ENCODE assay signal across 8 mouse cellular contexts in genomic region chrX:71493279-71493656, GRCm38 (mm10). TPM values are rescaled to one million over a fixed set of nuclear protein-coding genes. Genes with fewer than 3 reads are reported as not detected.
DNase-seq lines count a peak whose midpoint lies in the region; ATAC-seq and TF ChIP-seq lines count a peak whose summit lies in the region.

No protein-coding gene starts in this region.

- no peak for TF ChIP-seq POLR2A in brain, embryonic 14.5 days (IDR thresholded peaks at IDR 0.05; ENCODE audit: borderline replicate concordance, extremely low read depth, insufficient read depth, insufficient read length, poor library complexity, severe bottlenecking)
- no peak for TF ChIP-seq POLR2A in olfactory bulb, adult 2 months (IDR thresholded peaks at IDR 0.05; ENCODE audit: insufficient read depth, low read depth, low read length)

- peak overlapping the region; percentile 91 for H3K27ac ChIP-seq in forebrain, embryonic 12.5 days
- H3K27ac ChIP-seq in lung, embryonic 14.5 days (ENCODE audit: low read depth): peak overlapping the region; percentile 80
- peak overlapping the region; percentile 76 for H3K27ac ChIP-seq in olfactory bulb, adult 2 months (ENCODE audit: insufficient read depth, low read depth, low read length)

- peaks cover 3% of the 10 kb centered on the region; the same call in 1 of the 2 replicates for H3K27me3 ChIP-seq in E14TG2a.4 (ENCODE audit: insufficient read depth, low read length)
- H3K27me3 ChIP-seq in forebrain, embryonic 12.5 days: peaks cover 4% of the 10 kb centered on the region; the same call in 1 of the 2 replicates
- H3K27me3 ChIP-seq in lung, embryonic 14.5 days (ENCODE audit: insufficient read depth, low read length): no peaks in the 10 kb centered on the region

- H3K36me3 ChIP-seq in E14TG2a.4 (ENCODE audit: insufficient read depth, low read length): no peaks in the 10 kb centered on the region
- H3K36me3 ChIP-seq in forebrain, embryonic 12.5 days (replicated peaks): no peaks in the 10 kb centered on the region
- no peaks in the 10 kb centered on the region for H3K36me3 ChIP-seq in lung, embryonic 14.5 days (ENCODE audit: insufficient read depth)

- H3K4me3 ChIP-seq in E14TG2a.4 (replicated peaks; ENCODE audit: low read length): peak overlapping the region; percentile 77
- peak overlapping the region; percentile 53 for H3K4me3 ChIP-seq in forebrain, embryonic 12.5 days (replicated peaks)
- peak overlapping the region; percentile 53 for H3K4me3 ChIP-seq in lung, embryonic 14.5 days (ENCODE audit: low read depth, low read length)
- H3K4me3 ChIP-seq in olfactory bulb, adult 2 months (ENCODE audit: insufficient read depth, low read depth, low read length): peak overlapping the region; percentile 93

- H3K4me2 ChIP-seq in forebrain, embryonic 12.5 days: peak overlapping the region; percentile 61
- H3K4me2 ChIP-seq in lung, embryonic 14.5 days: peak overlapping the region; percentile 71

- H3K4me1 ChIP-seq in E14TG2a.4 (replicated peaks; ENCODE audit: low read depth, low read length): peaks cover 11% of the 10 kb centered on the region; the same call in 1 of the 2 replicates
- peaks cover 11% of the 10 kb centered on the region; the same call in 1 of the 2 replicates for H3K4me1 ChIP-seq in forebrain, embryonic 12.5 days
- H3K4me1 ChIP-seq in lung, embryonic 14.5 days (ENCODE audit: insufficient read depth): no peaks in the 10 kb centered on the region
- 0 out of 2 replicates have a peak, but pooled peaks cover 3% of the 10 kb centered on the region for H3K4me1 ChIP-seq in olfactory bulb, adult 2 months (ENCODE audit: control insufficient read depth, insufficient read depth, low read length)

- WGBS in forebrain, embryonic 12.5 days: 17% methylated on average over 9 of the region's 9 CpGs
- WGBS in lung, embryonic 14.5 days: 15% methylated on average over 9 of the region's 9 CpGs
- WGBS in olfactory bulb, adult 2 months: 18% methylated on average over 9 of the region's 9 CpGs

- H3K9ac ChIP-seq in forebrain, embryonic 12.5 days: peak overlapping the region; percentile 66; the same call in 1 of the 2 replicates
- H3K9ac ChIP-seq in lung, embryonic 14.5 days: peak overlapping the region; percentile 62

- peak; percentile 78 for DNase-seq in brain, embryonic 14.5 days (ENCODE audit: low read depth)
- peak; percentile 51 for DNase-seq in heart, postnatal 4 days
- peak; percentile 9 to 28 for DNase-seq in layer of hippocampus, adult 8-10 months (ENCODE audit: low spot score in 2 of 2)
- peak; percentile 65 for DNase-seq in lung, embryonic 14.5 days
- DNase-seq in ovary, adult 18-20 months (ENCODE audit: low spot score): no peak

- ATAC-seq in forebrain, embryonic 12.5 days (ENCODE audit: low FRiP score): peak; percentile 37
- ATAC-seq in lung, embryonic 14.5 days (ENCODE audit: insufficient read depth): peak; percentile 39

- no peaks in the 10 kb centered on the region for H3K9me3 ChIP-seq in E14TG2a.4 (ENCODE audit: low read length)
- no peaks in the 10 kb centered on the region for H3K9me3 ChIP-seq in forebrain, embryonic 12.5 days
- H3K9me3 ChIP-seq in lung, embryonic 14.5 days (ENCODE audit: low read depth, low read length): no peaks in the 10 kb centered on the region

- no peak for TF ChIP-seq CTCF in E14TG2a.4 (conservative IDR thresholded peaks at IDR 0.05; ENCODE audit: low read length)
- peak; percentile 16; the same call in 1 of the 2 replicates for TF ChIP-seq CTCF in brain, embryonic 14.5 days (IDR thresholded peaks at IDR 0.05; ENCODE audit: borderline replicate concordance, extremely low read depth, insufficient read depth, insufficient read length)
- peak; percentile 39; the same call in 1 of the 2 replicates for TF ChIP-seq CTCF in lung, embryonic 14.5 days (IDR thresholded peaks at IDR 0.05; ENCODE audit: low read depth)
- no peak for TF ChIP-seq CTCF in olfactory bulb, adult 2 months (IDR thresholded peaks at IDR 0.05; ENCODE audit: insufficient read depth, low read depth, low read length)

RNA-seq across cellular contexts. Expression of gene Cd99l2, which starts 0.6 kb away (rescaled TPM):
- 55.4 and 75.3 TPM in 2 replicates for polyA plus RNA-seq in brain, embryonic 14.5 days (2012; rRNA removed)
- polyA plus RNA-seq in forebrain, embryonic 12.5 days (2016; fragmentation: Nextera tagmentation; extraction: Ambion mirVana): 38.1 and 40.7 TPM in 2 replicates
- 10 to 100 TPM; 36.6 to 44.5 TPM for total RNA-seq in heart, postnatal 4 days (2021)
- 10 to 100 TPM; 51.3 to 57.8 (median 56.4) TPM for total RNA-seq in layer of hippocampus, adult 8-10 months (2022)
- 23.6 and 24.0 TPM in 2 replicates for polyA plus RNA-seq in lung, embryonic 14.5 days (2014; fragmentation: Nextera tagmentation; extraction: Ambion mirVana)
- not detected in 2 replicates for polyA plus RNA-seq in olfactory bulb, adult 2 months (2012; ENCODE audit: insufficient read depth, insufficient read length, low replicate concordance, missing spikeins)

Comparison
In these comparisons a context has a peak if more than half of its experiments do, and no peak if none do; other contexts are left out.
1. CTCF ChIP-seq: peak in brain, embryonic 14.5 days (single experiment) and lung, embryonic 14.5 days (single experiment); none in E14TG2a.4 (single experiment) and olfactory bulb, adult 2 months (single experiment).
2. Peak in every context shown above with its lines, with median percentiles within 50 percentile points of each other: H3K4me3 ChIP-seq and H3K27ac ChIP-seq.